Mouse (Mus musculus): ENCODE results near the gene Lpcat3.
A peak's percentile ranks its signal among the peaks of the same experiment; 100 is the strongest.

Lpcat3 gene

DNA sequence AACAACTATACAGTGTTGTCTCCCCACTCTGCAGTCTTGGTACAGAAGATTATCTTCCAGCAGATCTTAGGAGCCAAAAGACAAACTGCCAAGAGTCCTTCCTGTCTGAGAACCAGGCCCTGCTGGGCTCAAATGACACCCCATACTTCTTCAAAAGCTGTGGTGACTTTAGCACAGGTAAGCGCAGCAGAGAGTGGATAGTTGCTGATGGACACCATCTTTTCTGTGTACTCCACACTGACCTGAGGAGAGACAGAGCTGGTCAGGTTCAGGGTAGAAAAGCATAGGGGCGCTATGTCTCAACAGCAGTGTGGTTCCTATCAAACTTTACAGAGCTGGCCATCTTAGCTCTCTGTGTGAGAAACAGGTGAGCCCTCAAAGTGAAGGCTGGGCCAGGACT lies 41.6 kb downstream of the Lpcat3 start:
- DNase-seq (ENCODE audit: low spot score): no peak

DNA sequence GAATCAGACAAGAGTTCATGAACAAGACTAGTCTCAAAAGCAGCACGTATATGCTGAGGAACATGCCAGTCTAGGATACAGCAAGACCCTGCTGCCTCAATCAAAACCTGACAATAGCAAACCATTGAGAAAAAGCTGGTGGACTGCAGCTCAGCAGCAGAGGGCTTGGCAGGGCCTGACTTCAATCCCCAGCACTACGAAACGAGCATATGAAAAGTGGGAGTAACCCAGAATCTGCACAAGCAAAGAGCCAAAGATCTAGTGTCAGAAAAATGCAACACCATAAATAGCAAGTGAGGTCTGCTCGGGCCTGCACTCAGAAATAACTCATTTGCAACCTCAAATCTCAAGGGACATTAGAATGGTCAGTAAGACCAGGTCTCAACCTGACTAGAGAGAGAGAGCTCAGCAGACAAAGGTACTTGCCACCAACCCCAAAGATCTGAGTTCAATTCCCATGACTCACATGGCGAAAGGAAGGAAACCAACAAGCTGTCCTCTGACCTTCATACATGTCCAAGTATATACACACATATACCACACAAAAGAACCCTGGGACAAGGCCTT lies 43.3 kb downstream of the Lpcat3 start:
- no peak for DNase-seq (ENCODE audit: low spot score)

DNA sequence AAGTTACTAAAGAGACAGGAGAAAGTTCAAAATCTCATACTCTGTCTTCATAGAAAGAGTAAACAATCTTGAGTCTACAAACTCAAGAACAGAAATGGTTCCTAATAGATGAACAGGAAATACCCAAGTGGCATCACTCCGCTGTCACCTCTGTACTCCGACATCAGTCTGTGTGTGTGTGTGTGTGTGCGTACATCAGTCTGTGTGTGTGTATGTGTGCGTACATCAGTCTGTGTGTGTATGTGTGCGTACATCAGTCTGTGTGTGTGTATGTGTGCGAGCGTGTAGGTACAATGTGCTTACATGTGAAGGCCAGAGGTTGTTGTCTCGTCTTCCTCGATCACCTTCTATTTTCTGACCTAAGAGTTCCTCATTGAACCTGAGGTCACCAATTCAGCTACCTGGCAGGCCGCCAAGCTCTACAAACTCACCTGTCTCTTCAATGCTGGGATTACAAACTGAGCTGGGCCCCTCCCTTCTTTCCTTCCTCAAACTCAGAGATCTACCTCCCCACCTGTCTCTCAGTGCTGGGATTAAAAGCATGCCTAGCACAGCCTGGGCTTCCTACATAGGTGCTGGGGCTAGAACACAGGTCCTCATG lies 45.6 kb downstream of the Lpcat3 start:
- DNase-seq (ENCODE audit: low spot score): no peak

DNA sequence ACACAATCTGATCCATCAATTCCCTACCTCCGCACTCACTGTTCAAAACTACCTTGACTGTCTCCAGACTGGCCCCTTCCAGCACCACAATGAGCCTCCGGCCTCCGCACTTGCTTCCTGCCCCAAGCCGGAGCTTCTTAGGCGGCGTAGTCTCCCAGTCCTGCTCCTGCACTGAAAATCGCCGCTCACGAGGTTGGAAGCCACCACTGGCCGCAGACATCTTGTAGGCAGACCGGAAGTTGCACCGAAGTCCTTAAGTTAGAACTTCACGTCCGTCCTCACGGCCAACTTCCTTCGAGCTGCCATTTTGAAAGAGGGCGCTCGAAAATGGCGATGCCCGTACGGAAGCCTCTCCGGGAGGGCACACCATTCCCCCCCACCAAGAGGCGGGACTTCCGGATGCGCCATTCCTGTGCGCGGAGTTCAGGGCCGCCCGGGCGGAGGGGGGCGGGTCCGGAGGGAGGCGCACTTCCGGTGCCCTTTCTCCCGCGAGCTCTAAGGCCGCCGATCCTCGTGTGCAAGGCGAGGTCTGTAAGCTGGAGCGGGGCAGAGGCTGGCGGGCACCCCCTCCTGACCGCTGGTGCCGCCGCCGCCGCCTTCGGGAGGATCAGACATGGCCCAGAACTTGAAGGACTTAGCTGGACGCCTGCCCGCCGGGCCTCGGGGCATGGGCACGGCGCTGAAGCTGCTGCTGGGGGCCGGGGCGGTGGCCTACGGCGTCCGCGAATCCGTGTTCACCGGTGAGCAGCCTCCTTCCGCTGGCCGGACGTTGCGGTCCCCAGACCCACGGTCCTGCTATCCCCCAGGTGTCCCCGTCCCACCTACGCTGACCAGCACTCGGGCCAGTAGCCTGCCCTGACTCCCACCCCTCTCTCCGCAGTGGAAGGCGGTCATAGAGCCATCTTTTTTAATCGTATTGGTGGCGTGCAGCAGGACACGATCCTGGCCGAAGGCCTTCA lies 49.3 kb downstream of the Lpcat3 start, which contains the start of the genes Emg1 and Phb2:
Gene Emg1 (minus strand): TSS at position 355 of the 959 bp plus-strand sequence.
Gene Phb2 (plus strand): TSS at position 513 of the 959 bp plus-strand sequence.
- peak; percentile 99 for DNase-seq (ENCODE audit: low spot score)

DNA sequence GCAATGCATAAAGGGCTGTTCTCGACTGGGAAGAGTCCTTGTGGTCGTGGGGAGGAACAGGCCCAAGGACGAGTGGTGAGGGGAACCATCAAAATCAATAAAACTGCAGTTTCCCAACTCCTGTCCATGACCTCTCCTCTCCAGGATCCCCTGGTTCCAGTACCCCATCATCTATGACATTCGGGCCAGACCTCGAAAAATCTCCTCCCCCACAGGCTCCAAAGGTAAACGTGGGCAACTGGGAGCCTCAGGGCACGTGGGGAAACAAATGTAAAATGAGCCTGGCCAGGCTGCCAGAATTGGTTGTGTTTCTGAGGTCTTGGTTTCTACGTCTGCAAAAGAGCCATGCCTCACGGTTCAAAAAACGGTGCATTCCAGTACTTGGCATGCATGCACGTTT lies 50.1 kb downstream of the Lpcat3 start:
- DNase-seq (ENCODE audit: low spot score): no peak

DNA sequence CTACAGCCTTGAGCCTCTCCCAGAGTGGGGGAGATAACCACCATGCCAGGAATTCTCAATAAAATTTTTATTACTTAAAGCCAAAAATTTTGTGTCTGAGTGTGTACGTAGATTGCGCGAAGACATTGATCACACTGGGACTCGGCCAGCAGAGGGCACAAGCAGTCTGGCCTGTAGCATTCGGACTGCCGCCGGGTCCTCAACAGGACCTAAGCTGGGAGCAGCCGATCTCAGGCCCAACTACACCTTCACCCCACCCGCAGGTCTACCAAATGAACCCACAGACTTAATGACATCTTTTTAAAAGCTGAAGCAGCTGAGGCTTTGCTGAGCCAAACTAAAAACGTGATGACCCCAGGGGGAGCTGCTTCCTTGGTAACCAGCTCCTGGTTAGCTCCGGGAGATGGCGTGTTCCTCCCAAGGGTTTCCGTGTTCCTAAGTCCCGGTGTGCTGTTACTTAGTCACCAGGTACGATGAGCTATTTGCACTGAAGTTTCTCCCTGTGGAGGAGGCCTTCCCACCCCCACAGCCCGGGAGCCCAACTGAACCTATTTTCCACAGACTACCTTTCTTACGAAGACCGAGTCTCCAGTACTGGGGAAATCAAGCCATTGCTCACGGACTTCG lies 54.1 kb downstream of the Lpcat3 start:
- peak; percentile 58 for DNase-seq (ENCODE audit: low spot score)

DNA sequence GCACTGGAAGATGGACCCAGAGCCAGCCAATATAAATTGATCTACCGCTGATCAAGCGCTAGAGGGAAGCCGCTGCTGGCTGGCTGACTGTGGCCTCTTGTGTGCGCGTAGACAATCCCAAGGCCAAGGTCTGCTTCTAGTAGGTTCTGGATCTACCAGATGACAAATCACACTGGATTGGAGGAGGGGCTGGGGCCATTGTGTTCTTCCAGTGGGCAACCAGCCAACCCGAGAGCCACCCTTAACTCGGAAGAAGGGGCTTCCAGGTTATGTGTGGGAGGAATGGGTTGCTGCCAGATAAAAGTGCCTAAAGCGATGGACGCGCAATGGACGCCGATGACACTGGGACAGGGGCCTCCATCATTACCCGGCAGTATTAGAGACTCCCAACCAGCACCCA lies 55.1 kb downstream of the Lpcat3 start:
- no peak for DNase-seq (ENCODE audit: low spot score)

DNA sequence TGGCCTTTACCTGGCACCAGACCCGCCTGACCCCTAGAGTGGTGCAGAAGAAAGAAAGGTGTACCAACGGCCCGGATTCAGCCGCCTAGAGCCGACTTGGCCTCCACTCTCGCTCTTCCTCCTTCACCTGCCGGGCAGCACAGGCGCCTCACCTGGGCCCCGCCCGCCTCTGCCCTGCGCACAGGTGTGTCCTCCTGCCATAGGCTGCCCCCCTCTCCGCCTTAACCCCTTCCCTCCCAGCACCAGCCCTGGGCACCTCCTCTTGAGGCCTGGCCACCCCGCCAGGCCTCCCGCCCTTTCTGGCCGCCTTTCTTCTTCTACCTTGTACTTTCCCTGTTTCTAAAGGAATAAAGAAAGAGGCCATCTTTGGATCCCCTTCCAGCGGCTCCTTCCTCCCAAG lies 55.9 kb downstream of the Lpcat3 start:
- peak; percentile 85 for DNase-seq (ENCODE audit: low spot score)

DNA sequence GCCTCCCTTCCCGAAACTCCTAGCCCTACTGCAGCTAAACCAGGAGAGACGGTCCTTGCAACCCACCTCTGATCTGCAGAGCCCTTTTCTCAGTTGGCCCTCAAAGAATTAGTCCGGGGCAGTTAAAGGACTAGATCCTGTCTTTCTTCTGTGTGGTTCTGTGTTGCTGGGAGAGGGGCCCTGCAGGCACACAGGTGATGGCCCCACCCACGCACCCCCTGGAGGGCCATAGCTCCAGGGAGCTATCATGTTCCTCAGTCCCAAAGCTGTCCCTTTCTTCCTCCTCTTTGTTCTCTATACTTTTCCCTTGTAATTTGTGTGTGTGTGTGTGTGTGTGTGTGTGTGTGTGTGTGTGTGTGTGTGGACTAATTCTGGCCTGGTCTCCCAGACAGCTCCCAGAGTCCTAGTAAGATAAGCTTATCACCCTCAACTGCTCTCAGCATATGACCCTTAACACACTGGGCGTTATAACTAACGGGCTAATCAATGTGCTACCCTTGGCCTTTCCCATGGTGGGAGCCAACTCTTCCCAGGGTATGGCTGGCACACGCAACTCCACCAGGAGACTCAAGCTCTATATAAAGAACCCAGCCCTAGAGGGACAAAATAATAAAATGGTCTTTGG lies 56.6 kb downstream of the Lpcat3 start:
- DNase-seq (ENCODE audit: low spot score): no peak

DNA sequence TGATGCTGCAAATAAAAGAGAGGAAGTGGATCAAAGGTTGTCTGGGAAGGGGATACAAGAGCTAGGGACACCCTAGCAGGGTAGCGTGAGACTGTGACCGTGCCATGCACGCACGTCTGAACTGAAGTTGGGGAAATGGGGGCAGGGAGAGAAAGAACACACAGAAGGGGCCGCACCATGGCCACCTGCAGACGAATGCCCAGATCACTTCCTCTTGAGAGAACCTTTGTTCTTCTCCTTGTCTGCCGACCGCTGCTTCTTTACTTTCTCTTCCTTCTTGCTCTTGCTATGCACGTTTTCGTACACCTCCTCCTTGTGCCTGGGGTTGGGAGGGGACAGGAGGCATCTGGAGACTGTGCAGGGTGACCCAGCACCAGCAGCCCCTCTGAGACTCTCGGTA lies 58.1 kb downstream of the Lpcat3 start:
- DNase-seq (ENCODE audit: low spot score): no peak

DNA sequence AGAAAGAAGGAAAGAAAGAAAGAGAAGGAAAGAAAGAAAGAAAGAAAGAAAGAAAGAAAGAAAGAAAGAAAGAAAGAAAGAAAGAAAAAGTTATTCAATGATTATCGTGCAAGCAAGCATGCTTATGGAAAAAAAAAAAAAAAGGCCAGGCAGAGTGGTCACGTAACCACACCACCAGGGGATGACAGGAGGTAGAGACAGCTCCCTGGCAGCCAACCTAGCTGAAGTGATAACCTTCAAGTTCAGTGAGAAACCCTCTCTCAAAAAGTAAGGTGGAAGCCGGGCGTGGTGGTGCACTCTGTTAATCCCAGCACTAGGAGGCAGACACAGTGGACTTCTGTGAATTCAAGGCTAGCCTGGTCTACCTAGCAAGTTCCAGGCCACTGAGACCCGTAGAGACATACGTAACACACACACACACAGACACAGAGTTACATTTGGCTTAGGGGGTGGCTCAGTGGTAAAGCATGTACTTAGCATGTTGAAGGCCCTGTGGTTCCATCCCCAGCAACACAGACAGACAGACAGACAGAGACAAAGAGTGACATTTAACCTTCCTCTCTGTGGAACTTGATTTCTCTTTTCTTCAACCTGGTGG lies 60.1 kb downstream of the Lpcat3 start:
- DNase-seq (ENCODE audit: low spot score): no peak

DNA sequence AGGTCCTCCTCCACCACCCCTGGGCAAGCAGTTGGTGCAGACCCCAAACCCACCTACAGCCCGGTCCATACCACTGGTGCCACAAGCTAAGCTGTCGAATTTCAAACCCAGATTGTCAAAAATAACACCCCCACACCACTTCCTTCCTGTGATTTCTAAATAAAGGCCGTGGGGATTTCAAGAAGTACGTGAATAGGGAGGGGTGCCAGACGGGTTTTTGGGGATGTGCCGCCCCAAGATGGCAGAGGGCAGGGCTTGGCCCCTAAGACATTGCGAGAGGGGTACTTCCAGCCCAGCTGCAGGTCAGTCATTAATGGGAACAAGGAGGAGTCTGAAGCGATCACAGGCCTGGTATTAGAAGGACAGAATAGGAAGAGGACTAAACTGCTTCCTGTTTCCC lies 60.7 kb downstream of the Lpcat3 start:
- peak; percentile 48 for DNase-seq (ENCODE audit: low spot score)

DNA sequence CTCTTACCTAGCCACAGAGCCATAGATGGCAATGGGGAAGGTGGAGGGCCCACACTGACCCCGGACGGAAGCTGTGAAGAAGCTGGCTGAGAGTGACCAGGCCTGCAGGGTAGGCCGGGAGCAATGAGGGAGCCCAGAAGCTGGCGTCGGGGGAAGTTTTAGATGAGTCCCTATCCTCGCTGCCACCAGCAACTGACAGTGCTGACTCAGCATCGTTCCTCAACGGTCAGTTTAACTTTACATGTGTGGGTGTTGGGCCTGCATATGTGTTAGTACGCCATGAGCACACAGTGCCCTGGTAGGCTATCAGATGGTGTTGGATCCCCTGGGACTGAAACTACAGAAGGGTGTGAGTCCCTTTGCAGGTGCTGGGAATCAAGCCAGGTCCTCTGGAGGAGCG lies 61.6 kb downstream of the Lpcat3 start:
- no peak for DNase-seq (ENCODE audit: low spot score)

DNA sequence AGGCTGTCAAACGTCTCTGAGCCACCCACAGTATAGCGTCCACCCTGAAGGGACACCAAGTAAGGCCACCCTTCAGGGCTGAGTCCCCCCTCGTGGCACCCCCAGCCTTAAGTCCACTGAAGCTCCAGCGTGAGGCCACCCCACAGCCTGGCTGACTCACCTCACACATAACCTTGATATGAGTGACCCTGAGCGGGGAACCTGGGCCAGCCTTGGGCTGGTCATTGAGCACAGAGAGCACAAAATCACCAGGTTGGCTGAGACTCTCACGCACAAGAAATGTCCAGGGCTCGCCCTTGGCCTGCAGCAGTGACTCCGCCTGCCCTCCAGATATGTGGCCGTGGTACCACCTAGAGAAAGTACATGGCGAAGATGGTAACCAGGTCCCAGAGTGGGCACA lies 65.8 kb downstream of the Lpcat3 start:
- DNase-seq (ENCODE audit: low spot score): no peak

DNA sequence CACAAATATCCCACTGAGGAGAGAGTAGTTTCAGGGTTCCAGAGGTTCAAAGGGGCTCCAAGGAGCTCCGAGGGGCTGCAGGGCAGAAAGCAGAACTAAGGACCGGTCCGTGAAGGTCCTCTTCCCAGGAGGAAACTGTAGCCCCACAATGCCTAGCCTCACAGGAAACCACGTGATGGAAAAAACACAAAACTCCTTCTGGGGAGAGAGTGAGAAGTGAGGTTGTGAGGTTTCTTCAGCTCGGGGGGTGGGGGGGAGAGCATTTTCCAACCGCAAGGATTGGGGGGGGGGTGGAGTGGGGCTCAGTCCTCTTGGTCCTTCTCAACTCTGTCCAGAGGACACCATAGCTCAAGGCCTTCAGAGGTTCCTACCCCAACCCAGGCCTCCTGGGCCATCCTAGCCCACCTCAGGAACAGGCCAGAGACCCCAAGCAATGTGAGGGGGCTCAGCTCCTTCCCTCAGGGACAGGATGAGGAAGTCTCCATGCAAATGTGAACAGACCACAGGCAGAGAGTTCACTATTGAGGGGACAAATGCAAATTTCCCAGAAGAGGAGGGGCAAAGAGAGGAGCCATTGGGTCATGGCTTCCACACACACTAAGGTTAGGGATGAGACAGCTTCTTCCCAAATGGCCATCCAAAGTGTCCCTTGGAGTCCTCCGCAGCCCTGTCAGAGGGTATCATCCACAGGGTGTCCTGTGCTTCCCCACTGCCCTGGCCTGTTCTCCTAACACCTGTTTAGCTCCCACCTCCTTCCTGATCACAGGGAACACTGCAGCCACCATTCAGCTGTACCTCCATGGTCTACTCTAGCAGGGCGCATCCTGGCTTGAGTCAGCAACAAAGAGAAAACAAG lies 67.3 kb downstream of the Lpcat3 start:
- peak; percentile 67 for DNase-seq (ENCODE audit: low spot score)

DNA sequence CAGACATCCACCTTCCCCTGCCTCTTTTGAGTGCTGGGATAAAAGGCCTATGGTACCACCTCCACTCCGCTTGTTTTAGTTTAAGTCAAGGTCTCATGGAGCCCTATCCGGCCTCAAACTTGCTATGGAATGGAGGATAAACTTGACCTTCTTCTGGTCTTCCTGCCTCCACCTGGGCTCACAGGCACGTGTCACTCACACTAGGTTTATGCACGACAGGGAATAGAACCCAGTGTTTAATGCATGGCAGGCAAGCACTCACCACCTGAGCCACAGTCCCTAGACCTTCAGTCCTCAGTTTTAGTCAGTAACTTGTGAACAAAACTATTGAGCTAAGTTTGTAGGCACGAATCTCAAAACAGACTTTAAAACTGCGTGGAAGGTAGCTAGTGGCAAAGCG lies 68.2 kb downstream of the Lpcat3 start:
- DNase-seq (ENCODE audit: low spot score): no peak

DNA sequence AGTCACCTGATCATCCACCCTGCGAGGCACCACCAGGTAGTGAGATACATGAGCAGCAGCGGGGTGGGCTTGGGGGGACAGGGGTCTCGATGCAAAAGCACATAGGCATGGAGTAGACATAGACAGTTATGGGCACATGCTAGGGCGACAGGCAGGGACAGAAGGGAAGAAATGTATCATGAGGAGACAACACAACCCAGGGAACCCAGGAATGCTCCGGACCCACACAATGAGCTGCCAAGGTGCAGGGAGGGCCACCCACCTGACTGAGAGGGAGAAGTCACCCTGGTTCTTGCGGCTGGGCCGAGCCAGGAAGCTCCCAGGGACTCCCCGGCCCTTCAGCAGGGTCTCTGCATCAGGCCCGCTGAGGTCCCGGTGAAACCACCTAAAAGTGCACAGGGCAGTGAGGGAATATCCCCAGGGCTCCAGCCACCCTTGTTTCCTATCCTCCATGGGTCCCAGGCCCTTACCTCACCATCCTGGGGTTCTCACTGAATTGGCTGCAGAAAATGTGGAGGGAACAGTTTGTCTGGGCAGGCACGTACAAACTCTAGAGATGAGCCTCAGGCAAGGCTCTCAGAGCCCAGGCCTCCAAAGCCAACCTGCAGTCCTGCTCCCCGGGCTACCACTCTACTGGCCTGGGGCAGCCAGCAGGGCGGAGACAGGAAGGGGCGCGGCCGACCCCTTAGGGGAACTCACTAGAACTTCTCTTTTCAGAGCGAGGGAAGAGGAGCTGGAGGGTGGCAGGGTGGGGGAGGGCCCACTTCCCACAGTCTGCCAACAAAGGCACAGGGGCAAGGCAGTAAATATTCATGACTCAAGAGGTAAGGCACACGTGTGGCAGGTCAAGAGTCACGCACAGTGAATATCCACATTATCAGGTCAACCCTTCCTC lies 69.9 kb downstream of the Lpcat3 start:
- DNase-seq (ENCODE audit: low spot score): peak; percentile 80

DNA sequence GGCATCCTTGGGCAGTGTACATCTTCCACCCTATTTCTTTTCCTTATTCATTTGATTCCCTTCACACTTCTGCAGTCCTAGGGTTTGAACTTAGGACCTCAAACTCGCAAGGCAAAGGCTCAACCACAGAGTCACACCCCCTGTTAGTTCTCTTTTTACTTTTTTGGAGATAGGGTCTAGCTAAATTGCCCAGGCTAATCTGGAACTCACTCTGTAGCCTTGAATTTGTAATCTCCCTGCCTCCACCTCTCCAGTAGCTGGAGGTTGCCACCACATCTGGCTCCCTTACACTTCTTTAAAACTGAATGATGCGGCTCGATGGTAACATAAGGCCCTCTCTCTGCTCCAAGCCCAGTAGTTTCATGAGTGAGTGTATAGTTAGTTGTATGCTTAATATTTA lies 71.6 kb downstream of the Lpcat3 start:
- DNase-seq (ENCODE audit: low spot score): no peak

DNA sequence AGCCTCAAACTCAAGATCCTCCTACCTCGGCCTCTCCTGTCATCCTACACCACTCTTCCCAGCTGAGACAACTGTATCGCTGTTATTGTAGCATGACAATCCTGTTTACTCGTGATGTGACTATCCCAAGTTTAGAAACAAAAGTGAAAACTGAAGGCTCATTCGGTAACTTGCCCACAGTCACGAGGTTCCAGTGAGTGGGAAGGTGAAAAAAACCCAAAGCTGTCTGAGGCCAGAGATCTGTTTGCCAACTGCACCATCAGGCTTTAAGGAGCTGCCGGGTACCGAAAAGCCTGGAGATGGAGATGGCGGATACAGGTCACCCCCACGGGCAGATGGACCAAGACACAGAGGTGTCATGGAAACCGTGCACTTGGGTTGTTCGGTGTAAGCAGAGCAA lies 74.2 kb downstream of the Lpcat3 start:
- no peak for DNase-seq (ENCODE audit: low spot score)

All from lung, postnatal 25 days (tissue).